Mouse (Mus musculus) ES-E14 (cell line): ENCODE measurements around the gene Prg4. TPM values are rescaled to one million over a fixed set of nuclear protein-coding genes. Genes with fewer than 3 reads are reported as not detected.

Source experiments
- DNase-seq: peaks from one replicate; pipeline ENCODE4 v3.0.0-alpha.2; 2013; ENCODE audit warnings: low read depth, low spot score
- H3K27ac ChIP-seq: 2 replicates; pipeline ENCODE4 v1.5.1; 2012; ENCODE audit warnings: low read depth, mild to moderate bottlenecking, low read length, moderate library complexity, mixed read lengths; ENCODE audit not compliant: poor library complexity, insufficient read depth, severe bottlenecking
- H3K36me3 ChIP-seq: 2 replicates; pipeline ENCODE4 v1.6.1; 2012; ENCODE audit warnings: mild to moderate bottlenecking, low read length, moderate library complexity, mixed read lengths; ENCODE audit not compliant: control insufficient read depth, poor library complexity, insufficient read depth, severe bottlenecking
- H3K4me1 ChIP-seq, 2 experiments: fragments of 150-350 bp in 1 of 2; sonication (generic) in 1 of 2; 2 replicates each; pipeline ENCODE4 v1.6.1; 2012; ENCODE audit warnings: low read length in 2 of 2, mild to moderate bottlenecking in 1 of 2, mixed read lengths in 1 of 2; ENCODE audit not compliant: control insufficient read depth in 2 of 2, insufficient read depth in 2 of 2, poor library complexity in 1 of 2
- H3K4me3 ChIP-seq, 2 experiments: fragments of 150-350 bp in 1 of 2; sonication (generic) in 1 of 2; 2 replicates each; pipeline ENCODE4 v1.5.1; 2012; ENCODE audit warnings: low read length in 2 of 2, low read depth in 1 of 2, mild to moderate bottlenecking in 1 of 2, mixed read lengths in 1 of 2; ENCODE audit not compliant: insufficient read depth in 1 of 2, poor library complexity in 1 of 2, severe bottlenecking in 1 of 2
- H3K9ac ChIP-seq: 2 replicates; pipeline ENCODE4 v1.6.1; 2012; ENCODE audit warnings: low read depth, mild to moderate bottlenecking, low read length, mixed read lengths; ENCODE audit not compliant: poor library complexity, insufficient read depth, severe bottlenecking
- H3K9me3 ChIP-seq: fragments of 150-350 bp; sonication (generic); 2 replicates; pipeline ENCODE4 v1.6.1; 2012; ENCODE audit warnings: low read depth, mild to moderate bottlenecking, low read length; ENCODE audit not compliant: control insufficient read depth, insufficient read depth
- CHD2 ChIP-seq: IDR thresholded peaks from 2 replicates; pipeline ENCODE4 v1.6.1; 2014; ENCODE audit warnings: mild to moderate bottlenecking, low read depth, low read length, inconsistent platforms
- HCFC1 ChIP-seq: IDR thresholded peaks from 2 replicates; pipeline ENCODE4 v1.6.1; 2012; ENCODE audit warnings: low read length, inconsistent platforms, borderline replicate concordance; ENCODE audit not compliant: insufficient read depth
- MAFK ChIP-seq: IDR thresholded peaks from 2 replicates; pipeline ENCODE4 v1.6.1; 2014; ENCODE audit warnings: mild to moderate bottlenecking, low read depth, low read length, inconsistent platforms; ENCODE audit not compliant: insufficient read depth
- ZC3H11A ChIP-seq: IDR thresholded peaks from 2 replicates; pipeline ENCODE4 v1.6.1; 2012; ENCODE audit warnings: low read depth, mild to moderate bottlenecking, inconsistent platforms, low read length, borderline replicate concordance
- ZNF384 ChIP-seq: IDR thresholded peaks from 2 replicates; pipeline ENCODE4 v1.6.1; 2012; ENCODE audit warnings: low read depth, low read length, inconsistent platforms
- in situ Hi-C, 2 experiments: fragments of 600-800 bp; cut with MboI; formaldehyde crosslinking; loops; one replicate each; pipeline ENCODE4 v1.15.1; 2025; ENCODE audit warnings: low sequenced_read_pairs in 2 of 2, inconsistent platforms in 1 of 2; ENCODE audit not compliant: unreplicated experiment in 2 of 2
- total RNA-seq: library from RNA; depleted of rRNA; stranded (reverse); fragments of 300-350 nt; gene quantifications from 2 replicates; pipeline ENCODE4 v1.2.3, GENCODE M21; 2012; rRNA removed

Gene Prg4
- total RNA-seq, 1 experiment, result 0.22 TPM

DNA sequence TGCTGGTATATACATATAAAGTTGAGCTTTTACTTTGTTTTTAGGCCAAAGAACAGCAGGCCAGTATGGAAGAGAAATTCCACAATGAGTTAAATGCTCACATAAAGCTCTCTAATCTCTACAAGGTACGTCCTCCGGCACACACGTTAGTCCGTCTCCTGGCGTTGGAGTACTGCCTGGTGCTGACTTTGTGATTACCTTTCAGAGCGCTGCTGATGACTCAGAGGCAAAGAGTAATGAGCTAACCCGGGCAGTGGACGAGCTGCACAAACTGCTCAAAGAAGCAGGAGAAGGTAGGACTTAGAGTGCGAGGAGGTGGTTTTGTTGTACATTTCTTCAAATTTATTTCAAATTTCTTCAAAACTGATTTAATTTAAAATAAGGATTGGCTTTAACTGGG is 58.7 kb downstream of the Prg4 start:
- Histone ChIP-seq H3K27ac (no peak overlapping the region), H3K36me3 (peaks cover 17% of the 10 kb centered on the region), H3K4me1 (no peaks in the 10 kb centered on the region), H3K4me3 (no peak overlapping the region), H3K9me3 (no peaks in the 10 kb centered on the region), H3K9ac (no peak overlapping the region)
- in situ Hi-C loops, result loop anchor here in 1 of 2 experiments (25.0 kb wide), 1 partner anchor 955 kb away; no protein-coding TSS in a partner anchor
- no peak for TF ChIP-seq MAFK
- TF ChIP-seq HCFC1, result no peak
- no peak for TF ChIP-seq ZC3H11A
- TF ChIP-seq CHD2, result no peak
- no peak for TF ChIP-seq ZNF384
- no peak for DNase-seq

- no peak overlapping the region for H3K9ac ChIP-seq
- no peaks in the 10 kb centered on the region for H3K4me1 ChIP-seq
- TF ChIP-seq ZNF384 (no peak), HCFC1 (no peak), MAFK (no peak), CHD2 (no peak), ZC3H11A (no peak)
- in situ Hi-C loops, result loop anchor here in 1 of 2 experiments (25.0 kb wide), 1 partner anchor 958 kb away; no protein-coding TSS in a partner anchor
- peaks cover 17% of the 10 kb centered on the region for H3K36me3 ChIP-seq
- H3K27ac ChIP-seq, result no peak overlapping the region
- H3K4me3 ChIP-seq, result no peak overlapping the region
- no peaks in the 10 kb centered on the region for H3K9me3 ChIP-seq
- DNase-seq, result no peak
Observed at GRCm38 (mm10) chr1:150404555-150404954, 61.4 kb downstream of the Prg4 start.

GRCm38 (mm10) chr1:150403914-150404313 is 62.1 kb downstream of the Prg4 start:
- peaks cover 13% of the 10 kb centered on the region for H3K36me3 ChIP-seq
- TF ChIP-seq CHD2 (no peak), HCFC1 (no peak)

More at GRCm38 (mm10) chr1:150403914-150404313, 62.1 kb downstream of the Prg4 start:
- Histone ChIP-seq H3K27ac (no peak overlapping the region), H3K4me3 (no peak overlapping the region), H3K9ac (no peak overlapping the region), H3K4me1 (no peaks in the 10 kb centered on the region), H3K9me3 (no peaks in the 10 kb centered on the region)
- no peak for DNase-seq
- in situ Hi-C loops, result loop anchor here in 1 of 2 experiments (25.0 kb wide), 1 partner anchor 958 kb away; no protein-coding TSS in a partner anchor

Other genes starting within 250 kb of the Prg4 start
- not detected in 2 replicates for gene Pdc, start 146.7 kb downstream of the Prg4 start, total RNA-seq
- 227 and 271 TPM in 2 replicates for gene Tpr, start 73.3 kb downstream of the Prg4 start, total RNA-seq
- 35.9 and 38.2 TPM in 2 replicates for gene Odr4, start 73.1 kb downstream of the Prg4 start, total RNA-seq